Mouse (Mus musculus) right cerebral cortex, adult 18-20 months (tissue): ENCODE measurements at regions not wholly inside any gene's neighbourhood (a gene's known extent, or its start where the extent isn't known, plus 50 kb on each side); places are given as distances from the start of the nearest gene placed in this dataset.
A peak's percentile ranks its signal among the peaks of the same experiment; 100 is the strongest.

ENCODE experiments used
- DNase-seq: peaks from one replicate; pipeline ENCODE4 v3.0.0; 2022; ENCODE audit warnings: mixed read lengths

- no peak for DNase-seq
Observed at GRCm38 (mm10) chr9:81567106-81567505, 66.5 kb downstream of the Htr1b start.

- DNase-seq, result peak; percentile 7
Observed at GRCm38 (mm10) chr9:81538354-81538753, 95.3 kb downstream of the Htr1b start.
